Mouse (Mus musculus): Measurements from ENCODE around the gene Cdcp1. TPM values are rescaled to one million over a fixed set of nuclear protein-coding genes. Genes with fewer than 3 reads are reported as not detected.

Cdcp1 gene
- polyA plus RNA-seq, 1 experiment, result not detected

- H3K79me3 ChIP-seq (ENCODE audit: low read depth), result no peaks in the 10 kb centered on the region
- no peaks in the 10 kb centered on the region for H3K36me3 ChIP-seq (ENCODE audit: control insufficient read depth, insufficient read depth)
- TF ChIP-seq MAX (IDR thresholded peaks at IDR 0.05) (no peak), CTCF (IDR thresholded peaks at IDR 0.05; ENCODE audit: control insufficient read depth, insufficient read depth, insufficient read length) (no peak), CEBPB (IDR thresholded peaks at IDR 0.05; ENCODE audit: low read depth) (no peak), USF1 (IDR thresholded peaks at IDR 0.05; ENCODE audit: low read depth) (no peak), MYOD1 (IDR thresholded peaks at IDR 0.05; ENCODE audit: control insufficient read depth, insufficient read length, low read depth) (no peak), FOSL1 (IDR thresholded peaks at IDR 0.05; ENCODE audit: insufficient read depth, low read length, poor library complexity, severe bottlenecking) (no peak), MYOG (IDR thresholded peaks at IDR 0.05; ENCODE audit: control insufficient read depth, extremely low read depth, insufficient read length) (no peak)
- H3ac ChIP-seq (ENCODE audit: control insufficient read depth, insufficient read length, low read depth), result no peak overlapping the region
- no peak overlapping the region for H3K4me3 ChIP-seq (ENCODE audit: insufficient read depth, poor library complexity, severe bottlenecking)
- H3K79me2 ChIP-seq (ENCODE audit: control insufficient read depth, insufficient read depth), result no peaks in the 10 kb centered on the region
- no peaks in the 10 kb centered on the region for H3K27me3 ChIP-seq (ENCODE audit: control insufficient read depth, insufficient read depth, insufficient read length)
These were observed 41.5 kb downstream of the Cdcp1 start for GRCm38 (mm10) chr9:123174356-123174755.

DNA sequence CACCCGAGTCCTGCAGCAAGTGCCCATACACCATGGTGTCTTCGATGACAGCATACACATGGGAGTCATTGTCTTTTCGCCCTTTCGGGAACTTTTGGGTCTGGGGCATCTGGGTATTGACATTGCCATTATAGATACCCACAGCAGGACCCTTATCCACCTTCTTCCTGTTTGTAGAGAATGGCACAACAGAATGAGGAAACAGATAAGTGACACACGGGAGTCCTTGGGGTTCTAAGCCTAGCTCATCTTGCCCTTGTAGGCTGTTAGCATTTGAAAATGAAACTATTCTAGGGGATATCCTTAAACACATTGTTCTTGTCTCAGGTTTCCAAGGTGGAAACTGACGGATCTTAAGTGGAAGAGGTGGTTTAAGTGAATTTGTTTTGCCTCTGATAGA is 42.1 kb downstream of the Cdcp1 start:
- TF ChIP-seq MYOD1 (IDR thresholded peaks at IDR 0.05; ENCODE audit: control insufficient read depth, insufficient read length, low read depth) (no peak), USF1 (IDR thresholded peaks at IDR 0.05; ENCODE audit: low read depth) (no peak), CEBPB (IDR thresholded peaks at IDR 0.05; ENCODE audit: low read depth) (no peak), MAX (IDR thresholded peaks at IDR 0.05) (no peak), FOSL1 (IDR thresholded peaks at IDR 0.05; ENCODE audit: insufficient read depth, low read length, poor library complexity, severe bottlenecking) (no peak), MYOG (IDR thresholded peaks at IDR 0.05; ENCODE audit: control insufficient read depth, extremely low read depth, insufficient read length) (no peak), CTCF (IDR thresholded peaks at IDR 0.05; ENCODE audit: control insufficient read depth, insufficient read depth, insufficient read length) (no peak)

DNA sequence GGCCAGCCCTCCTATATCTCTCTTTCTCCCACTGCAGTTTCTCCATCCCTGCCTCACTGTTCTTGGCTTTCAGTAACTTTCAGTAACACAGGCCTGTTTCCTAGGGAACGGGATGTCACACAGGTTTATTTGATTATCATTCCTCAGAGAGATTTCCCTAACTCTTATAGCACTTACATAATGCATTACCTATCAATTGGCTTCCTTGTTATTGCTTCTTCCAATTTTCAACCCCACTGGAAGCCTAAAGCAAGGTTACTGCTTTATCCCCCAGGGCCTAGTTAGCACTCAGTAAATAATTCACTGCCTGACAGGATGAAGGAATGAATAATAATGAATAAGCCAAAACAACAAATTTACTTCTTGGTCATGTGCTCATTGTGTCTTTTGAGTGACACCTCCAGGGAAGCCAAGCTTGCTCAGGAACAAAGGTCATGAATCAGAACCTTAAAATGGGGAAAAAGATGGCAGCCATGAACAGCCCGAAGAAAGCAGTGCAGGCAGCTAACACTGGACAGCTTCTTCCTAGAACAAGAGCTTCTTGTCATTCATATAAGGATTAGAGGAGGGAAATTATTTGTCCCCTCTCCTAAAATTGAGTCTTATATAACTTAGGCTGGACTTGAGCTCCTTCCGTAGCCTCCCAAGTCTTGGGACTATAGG is 49.9 kb downstream of the Cdcp1 start:
- Histone ChIP-seq H3K4me3 (ENCODE audit: insufficient read depth, poor library complexity, severe bottlenecking) (no peak overlapping the region), H3K36me3 (ENCODE audit: control insufficient read depth, insufficient read depth) (no peaks in the 10 kb centered on the region), H3ac (ENCODE audit: control insufficient read depth, insufficient read length, low read depth) (no peak overlapping the region), H3K27me3 (ENCODE audit: control insufficient read depth, insufficient read depth, insufficient read length) (no peaks in the 10 kb centered on the region), H3K79me2 (ENCODE audit: control insufficient read depth, insufficient read depth) (no peaks in the 10 kb centered on the region), H3K79me3 (ENCODE audit: low read depth) (no peaks in the 10 kb centered on the region)
- no peak for TF ChIP-seq MYOD1 (IDR thresholded peaks at IDR 0.05; ENCODE audit: control insufficient read depth, insufficient read length, low read depth)
- TF ChIP-seq MYOG (IDR thresholded peaks at IDR 0.05; ENCODE audit: control insufficient read depth, extremely low read depth, insufficient read length), result no peak
- TF ChIP-seq MAX (IDR thresholded peaks at IDR 0.05), result no peak
- no peak for TF ChIP-seq USF1 (IDR thresholded peaks at IDR 0.05; ENCODE audit: low read depth)
- TF ChIP-seq FOSL1 (IDR thresholded peaks at IDR 0.05; ENCODE audit: insufficient read depth, low read length, poor library complexity, severe bottlenecking), result no peak
- no peak for TF ChIP-seq CEBPB (IDR thresholded peaks at IDR 0.05; ENCODE audit: low read depth)
- TF ChIP-seq CTCF (IDR thresholded peaks at IDR 0.05; ENCODE audit: control insufficient read depth, insufficient read depth, insufficient read length), result no peak

More for the DNA sequence above, 42.1 kb downstream of the Cdcp1 start:
- no peaks in the 10 kb centered on the region for H3K36me3 ChIP-seq (ENCODE audit: control insufficient read depth, insufficient read depth)
- H3K79me3 ChIP-seq (ENCODE audit: low read depth), result no peaks in the 10 kb centered on the region
- H3K27me3 ChIP-seq (ENCODE audit: control insufficient read depth, insufficient read depth, insufficient read length), result no peaks in the 10 kb centered on the region
- H3K79me2 ChIP-seq (ENCODE audit: control insufficient read depth, insufficient read depth), result no peaks in the 10 kb centered on the region
- H3K4me3 ChIP-seq (ENCODE audit: insufficient read depth, poor library complexity, severe bottlenecking), result no peak overlapping the region
- no peak overlapping the region for H3ac ChIP-seq (ENCODE audit: control insufficient read depth, insufficient read length, low read depth)

DNA sequence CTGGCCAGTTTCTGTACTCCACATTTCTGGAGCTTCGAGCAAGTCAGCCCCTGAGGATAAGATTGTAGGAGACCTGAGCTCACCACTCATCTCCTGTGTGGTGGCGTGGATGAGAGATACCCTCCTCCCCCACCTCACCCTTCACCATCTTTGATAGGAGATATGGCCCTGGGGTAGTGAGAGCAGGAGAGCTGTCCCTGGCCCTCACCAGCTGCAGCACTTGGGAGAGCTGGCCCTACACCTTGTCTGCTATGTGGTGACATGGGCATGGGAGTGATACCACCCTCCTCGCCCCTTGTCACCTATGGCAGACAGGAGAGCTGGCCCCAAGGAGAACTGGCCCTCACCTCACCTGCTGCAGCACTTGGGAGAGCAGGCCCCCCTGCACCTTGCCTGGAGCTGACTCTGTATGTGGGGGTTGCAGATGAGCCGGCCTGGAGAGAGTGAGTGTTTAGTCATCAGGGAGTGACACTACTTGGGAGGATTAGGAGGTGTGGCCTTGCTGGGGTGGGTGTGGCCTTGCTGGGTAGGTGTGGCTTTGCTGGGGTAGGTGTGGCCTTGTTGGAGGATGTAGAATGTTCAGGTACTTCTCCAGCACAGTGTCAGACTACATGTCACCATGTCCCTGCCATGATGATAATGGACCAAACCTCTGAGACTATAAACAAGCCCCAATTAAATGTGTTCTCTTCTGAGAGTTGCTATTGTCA is 52.7 kb downstream of the Cdcp1 start:
- no peaks in the 10 kb centered on the region for H3K36me3 ChIP-seq (ENCODE audit: control insufficient read depth, insufficient read depth)
- H3ac ChIP-seq (ENCODE audit: control insufficient read depth, insufficient read length, low read depth), result no peak overlapping the region
- no peaks in the 10 kb centered on the region for H3K27me3 ChIP-seq (ENCODE audit: control insufficient read depth, insufficient read depth, insufficient read length)
- TF ChIP-seq USF1 (IDR thresholded peaks at IDR 0.05; ENCODE audit: low read depth) (no peak), CTCF (IDR thresholded peaks at IDR 0.05; ENCODE audit: control insufficient read depth, insufficient read depth, insufficient read length) (no peak), MAX (IDR thresholded peaks at IDR 0.05) (no peak), FOSL1 (IDR thresholded peaks at IDR 0.05; ENCODE audit: insufficient read depth, low read length, poor library complexity, severe bottlenecking) (no peak), MYOD1 (IDR thresholded peaks at IDR 0.05; ENCODE audit: control insufficient read depth, insufficient read length, low read depth) (no peak), MYOG (IDR thresholded peaks at IDR 0.05; ENCODE audit: control insufficient read depth, extremely low read depth, insufficient read length) (no peak), CEBPB (IDR thresholded peaks at IDR 0.05; ENCODE audit: low read depth) (no peak)
- H3K79me2 ChIP-seq (ENCODE audit: control insufficient read depth, insufficient read depth), result no peaks in the 10 kb centered on the region
- H3K4me3 ChIP-seq (ENCODE audit: insufficient read depth, poor library complexity, severe bottlenecking), result no peak overlapping the region
- no peaks in the 10 kb centered on the region for H3K79me3 ChIP-seq (ENCODE audit: low read depth)

DNA sequence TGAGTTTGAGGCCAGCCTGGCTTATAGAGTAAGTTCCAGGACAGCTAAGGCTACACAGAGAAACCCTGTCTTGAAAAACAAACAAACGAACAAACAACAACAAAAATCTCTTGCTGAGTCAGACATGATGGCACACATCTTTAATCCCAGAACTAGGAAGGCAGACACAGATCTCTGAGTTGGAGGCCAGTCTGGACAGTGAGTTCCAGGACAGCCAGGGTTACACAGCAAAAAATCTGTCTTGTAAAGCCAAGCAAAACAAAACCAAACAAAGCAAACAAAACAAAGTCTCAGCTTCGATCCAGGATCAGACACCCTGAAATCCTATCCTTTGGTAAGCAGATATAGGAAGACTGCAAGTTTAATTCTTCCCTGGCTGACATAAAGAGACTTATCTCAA is 54.0 kb downstream of the Cdcp1 start:
- H3ac ChIP-seq (ENCODE audit: control insufficient read depth, insufficient read length, low read depth), result no peak overlapping the region
- H3K36me3 ChIP-seq (ENCODE audit: control insufficient read depth, insufficient read depth), result no peaks in the 10 kb centered on the region
- TF ChIP-seq MYOD1 (IDR thresholded peaks at IDR 0.05; ENCODE audit: control insufficient read depth, insufficient read length, low read depth) (no peak), CEBPB (IDR thresholded peaks at IDR 0.05; ENCODE audit: low read depth) (no peak), USF1 (IDR thresholded peaks at IDR 0.05; ENCODE audit: low read depth) (no peak), MYOG (IDR thresholded peaks at IDR 0.05; ENCODE audit: control insufficient read depth, extremely low read depth, insufficient read length) (no peak)
- no peaks in the 10 kb centered on the region for H3K27me3 ChIP-seq (ENCODE audit: control insufficient read depth, insufficient read depth, insufficient read length)
- H3K79me2 ChIP-seq (ENCODE audit: control insufficient read depth, insufficient read depth), result no peaks in the 10 kb centered on the region
- H3K79me3 ChIP-seq (ENCODE audit: low read depth), result no peaks in the 10 kb centered on the region
- no peak overlapping the region for H3K4me3 ChIP-seq (ENCODE audit: insufficient read depth, poor library complexity, severe bottlenecking)

Measured in C2C12 (cell line).